Mouse (Mus musculus) heart, adult 2 months (tissue): Measurements from ENCODE around the gene Il12rb2.

Source experiments
- CTCF ChIP-seq: fragments of 200-600 bp; IDR thresholded peaks from 2 replicates; pipeline ENCODE4 v1.8.1; 2022; ENCODE audit warnings: antibody characterized with exemption, mild to moderate bottlenecking, moderate library complexity
- POLR2A ChIP-seq: fragments of 200-500 bp; IDR thresholded peaks from 2 replicates; pipeline ENCODE4 v1.6.1; 2011; ENCODE audit warnings: mild to moderate bottlenecking, low read depth, low read length, control low read depth; ENCODE audit not compliant: insufficient read depth

DNA sequence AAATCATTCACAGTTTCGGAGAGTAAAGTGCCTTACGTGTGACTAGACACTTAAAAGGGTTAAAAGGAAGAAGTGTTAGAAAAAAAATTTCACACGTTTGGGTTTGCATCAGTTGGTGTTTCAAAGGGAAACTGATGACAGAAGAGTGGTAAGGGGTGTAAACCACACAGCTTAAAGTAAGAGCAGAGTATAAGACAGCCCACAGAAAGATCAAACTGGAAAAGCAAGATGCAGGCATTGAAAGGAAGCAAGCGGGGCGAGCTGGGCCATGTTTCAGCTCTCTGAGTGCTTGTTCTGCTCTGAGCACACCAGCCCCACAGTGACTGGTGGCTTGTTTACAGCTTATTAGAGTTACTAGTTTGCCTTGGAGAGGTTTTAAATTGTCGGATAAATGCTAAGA, 27.9 kb downstream of the Il12rb2 start:
- TF ChIP-seq CTCF (no peak), POLR2A (no peak)
